Mouse (Mus musculus): Measurements from ENCODE around the gene Vill. TPM values are rescaled to one million over a fixed set of nuclear protein-coding genes. Genes with fewer than 3 reads are reported as not detected.

The Vill gene
- polyA plus RNA-seq, 1 experiment from 2014 or later: 31.6 TPM

GRCm38 (mm10) chr9:119089437-119089836, 36.9 kb downstream of the Vill start:
- H3K9me3 ChIP-seq: no peaks in the 10 kb centered on the region
- no peak for ATAC-seq (ENCODE audit: low FRiP score, low read depth)
- H3K36me3 ChIP-seq: peaks cover 3% of the 10 kb centered on the region; the same call in 1 of the 2 replicates
- no peak overlapping the region for H3K9ac ChIP-seq
- peaks cover 10% of the 10 kb centered on the region for H3K27me3 ChIP-seq
- H3K27ac ChIP-seq: peak overlapping the region; percentile 61; the same call in 1 of the 2 replicates
- H3K4me1 ChIP-seq: peaks cover 54% of the 10 kb centered on the region
- 67% methylated on average over 7 of the region's 7 CpGs for WGBS
- H3K4me3 ChIP-seq: no peak overlapping the region
- H3K4me2 ChIP-seq (replicated peaks): peak overlapping the region; percentile 12; the same call in 1 of the 2 replicates

DNA sequence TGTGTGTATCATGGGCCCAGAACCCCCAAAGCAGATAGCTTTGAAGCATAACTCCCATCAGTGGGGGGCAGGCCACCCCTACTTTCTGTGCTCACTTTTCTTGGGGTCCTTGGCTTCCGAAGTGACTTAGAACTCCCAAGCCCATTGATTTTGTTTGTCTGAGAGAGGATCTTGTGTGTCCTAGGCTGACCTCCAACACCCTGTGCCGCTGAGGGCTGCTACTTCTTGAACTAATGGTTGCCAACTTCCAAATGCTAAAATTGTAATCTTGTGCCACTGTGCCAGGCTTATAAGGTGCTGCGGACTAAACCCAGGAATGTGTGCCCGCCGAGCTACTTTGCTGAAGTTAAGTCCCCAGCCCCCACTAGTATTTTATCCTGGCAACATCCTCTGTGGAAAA, 37.9 kb downstream of the Vill start:
- Histone ChIP-seq H3K36me3 (no peaks in the 10 kb centered on the region), H3K4me3 (no peak overlapping the region), H3K4me2 (replicated peaks) (0 out of 2 replicates have a peak overlapping the region, but pooled peaks have one; percentile 10), H3K27me3 (peaks cover 17% of the 10 kb centered on the region), H3K9me3 (no peaks in the 10 kb centered on the region), H3K9ac (no peak overlapping the region), H3K27ac (no peak overlapping the region), H3K4me1 (peaks cover 60% of the 10 kb centered on the region)
- 88% methylated on average over 5 of the region's 5 CpGs for WGBS
- no peak for ATAC-seq (ENCODE audit: low FRiP score, low read depth)

DNA sequence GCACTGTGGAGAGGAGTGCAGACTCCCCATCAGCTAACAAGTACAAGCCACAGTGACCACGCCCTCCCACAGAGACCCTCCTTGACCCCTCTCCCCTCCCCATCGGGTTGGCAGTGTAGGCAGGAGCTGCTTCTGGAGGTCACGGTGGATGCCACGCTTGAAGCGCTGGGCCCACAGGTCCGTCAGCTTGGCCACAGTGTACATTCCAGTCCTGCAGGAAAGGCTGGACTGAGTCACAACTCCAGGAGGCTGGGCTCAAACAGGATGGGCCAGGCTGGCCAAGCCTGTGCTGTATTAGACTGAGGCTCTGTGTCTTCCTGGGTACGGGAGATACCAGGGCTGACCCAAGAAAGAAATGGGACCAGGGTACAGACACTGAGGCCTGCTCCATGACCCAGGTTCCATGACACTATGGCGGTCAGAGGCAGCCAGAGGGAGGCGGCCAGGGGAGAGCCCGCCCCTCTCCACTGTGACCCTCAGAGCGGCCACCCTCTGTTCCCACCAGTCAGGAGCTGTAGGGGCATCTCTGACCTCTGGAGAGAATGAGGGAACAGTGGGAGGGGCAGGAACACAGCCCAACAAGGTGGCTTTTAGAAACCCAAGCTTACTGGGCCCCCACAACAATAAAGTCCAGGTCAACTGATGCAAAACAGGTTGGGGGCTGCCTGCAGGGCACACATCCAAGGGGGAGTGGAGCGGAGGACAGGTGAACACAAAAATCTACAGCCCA, 39.2 kb downstream of the Vill start:
- peaks cover 21% of the 10 kb centered on the region for H3K27me3 ChIP-seq
- no peak overlapping the region for H3K27ac ChIP-seq
- no peaks in the 10 kb centered on the region for H3K9me3 ChIP-seq
- peak overlapping the region; percentile 67 for H3K4me3 ChIP-seq
- H3K4me1 ChIP-seq: peaks cover 64% of the 10 kb centered on the region
- WGBS: 66% methylated on average over 12 of the region's 12 CpGs
- no peaks in the 10 kb centered on the region for H3K36me3 ChIP-seq
- peak overlapping the region; percentile 92 for H3K4me2 ChIP-seq (replicated peaks)
- H3K9ac ChIP-seq: peak overlapping the region; percentile 76
- no peak for ATAC-seq (ENCODE audit: low FRiP score, low read depth)

DNA sequence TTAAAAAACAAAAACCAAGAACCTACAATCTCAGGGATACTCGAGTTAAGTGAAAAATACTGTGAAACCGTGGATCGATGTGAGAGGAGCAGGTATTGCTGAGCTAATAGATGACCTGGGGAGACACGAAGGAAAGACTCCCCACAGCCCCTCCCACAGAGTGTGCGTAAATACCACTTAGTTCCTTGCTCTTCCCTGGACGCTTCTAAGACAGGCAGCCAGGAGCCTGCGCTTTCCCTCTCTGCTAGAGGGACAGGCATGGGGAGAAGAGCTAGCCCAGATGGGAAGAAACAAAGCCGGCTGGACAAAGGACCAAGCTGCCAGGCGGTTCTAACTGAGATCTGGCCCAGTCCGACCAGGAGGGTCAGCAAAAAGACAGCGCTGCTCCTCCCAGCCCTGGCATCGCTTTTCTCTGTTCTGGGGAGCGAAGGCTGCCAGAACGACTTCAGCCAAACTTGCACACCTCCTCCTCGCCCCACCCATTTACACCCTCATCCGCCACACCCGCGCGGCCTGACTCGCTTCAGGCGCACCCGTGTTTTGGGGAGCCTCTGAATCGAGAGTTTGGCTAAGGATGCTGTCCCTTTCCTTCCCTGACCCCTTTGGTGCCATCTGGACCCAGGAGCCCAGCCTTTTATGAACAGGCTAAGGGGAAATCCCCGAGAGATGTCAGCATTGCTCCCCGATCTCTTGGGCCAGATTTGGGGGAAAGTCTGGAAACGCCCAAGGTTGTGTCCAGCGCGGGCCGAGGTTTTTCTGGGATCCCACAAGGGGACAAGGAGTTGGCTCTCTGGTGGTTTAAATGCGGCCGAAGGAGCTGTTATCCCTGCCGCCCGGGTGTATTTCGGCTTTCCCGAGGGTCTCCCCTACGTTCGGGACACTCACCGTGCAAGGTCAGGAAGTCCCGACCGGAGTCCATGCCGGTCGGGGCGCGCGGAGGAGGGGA, 40.2 kb downstream of the Vill start:
- Histone ChIP-seq H3K36me3 (no peaks in the 10 kb centered on the region), H3K4me1 (peaks cover 63% of the 10 kb centered on the region), H3K27me3 (peaks cover 21% of the 10 kb centered on the region), H3K4me2 (replicated peaks) (peak overlapping the region; percentile 92), H3K27ac (peak overlapping the region; percentile 33; the same call in 1 of the 2 replicates), H3K9ac (peak overlapping the region; percentile 76), H3K4me3 (peak overlapping the region; percentile 67), H3K9me3 (no peaks in the 10 kb centered on the region)
- 3% methylated on average over 45 of the region's 45 CpGs for WGBS
- ATAC-seq (ENCODE audit: low FRiP score, low read depth): no peak

- peaks cover 21% of the 10 kb centered on the region for H3K27me3 ChIP-seq
- WGBS: 10% methylated on average over 45 of the region's 45 CpGs
- no peaks in the 10 kb centered on the region for H3K9me3 ChIP-seq
- peak within 1 kb of the TSS; percentile 92 for H3K4me2 ChIP-seq (replicated peaks)
- no peaks in the 10 kb centered on the region for H3K36me3 ChIP-seq
- peak within 1 kb of the TSS; percentile 76 for H3K9ac ChIP-seq
- H3K4me1 ChIP-seq: peaks cover 55% of the 10 kb centered on the region
- peak; percentile 91 for ATAC-seq (ENCODE audit: low FRiP score, low read depth)
- peak within 1 kb of the TSS; percentile 67 for H3K4me3 ChIP-seq
- peak within 1 kb of the TSS; percentile 33; the same call in 1 of the 2 replicates for H3K27ac ChIP-seq
Measured at GRCm38 (mm10) chr9:119093419-119094295, 41.1 kb downstream of the Vill start, which contains the start of gene Plcd1. Plcd1 (minus strand) TSS chr9:119093502.

DNA sequence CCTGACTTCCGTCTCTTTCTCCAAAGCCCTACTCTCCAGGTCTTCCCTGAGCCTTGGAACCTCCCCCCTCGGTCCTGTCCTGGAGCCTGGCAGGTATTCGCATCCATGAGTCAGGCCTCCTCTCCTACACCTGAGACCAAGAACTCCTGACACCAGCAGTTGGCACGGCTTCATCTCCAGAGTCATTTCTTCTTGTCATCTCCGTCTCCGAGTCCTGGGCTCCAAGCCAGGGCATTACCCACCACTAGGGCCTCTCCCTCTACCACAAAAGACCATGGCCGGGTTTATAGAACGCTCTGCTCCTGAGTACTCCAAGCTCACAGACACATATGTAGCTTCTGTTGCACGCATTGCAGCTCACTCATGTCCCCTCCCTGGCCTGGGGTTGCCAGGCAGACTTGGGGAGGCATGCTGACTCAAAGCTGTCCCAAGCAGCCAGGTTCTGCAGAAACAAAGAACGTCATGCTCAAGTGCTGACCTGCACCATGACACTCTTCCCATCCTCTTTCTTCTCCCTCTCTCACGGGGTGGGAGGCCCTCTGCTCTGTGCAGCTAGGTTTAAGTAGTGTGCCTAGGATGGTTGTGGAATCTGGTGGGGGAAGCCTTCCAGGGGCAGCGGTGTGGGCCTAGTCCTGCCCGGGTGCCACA, 42.0 kb downstream of the Vill start:
- no peak overlapping the region for H3K9ac ChIP-seq
- no peak for ATAC-seq (ENCODE audit: low FRiP score, low read depth)
- H3K9me3 ChIP-seq: no peaks in the 10 kb centered on the region
- H3K36me3 ChIP-seq: no peaks in the 10 kb centered on the region
- H3K27ac ChIP-seq: no peak overlapping the region; the same call in 1 of the 2 replicates
- H3K4me3 ChIP-seq: no peak overlapping the region
- H3K4me2 ChIP-seq (replicated peaks): no peak overlapping the region
- WGBS: 80% methylated on average over 13 of the region's 13 CpGs
- H3K4me1 ChIP-seq: peaks cover 54% of the 10 kb centered on the region
- peaks cover 21% of the 10 kb centered on the region for H3K27me3 ChIP-seq

GRCm38 (mm10) chr9:119100177-119100898, 47.8 kb downstream of the Vill start:
- Histone ChIP-seq H3K4me2 (replicated peaks) (no peak overlapping the region), H3K27ac (no peak overlapping the region), H3K4me1 (peaks cover 29% of the 10 kb centered on the region), H3K36me3 (no peaks in the 10 kb centered on the region), H3K9ac (no peak overlapping the region), H3K9me3 (no peaks in the 10 kb centered on the region), H3K27me3 (peaks cover 16% of the 10 kb centered on the region), H3K4me3 (no peak overlapping the region)
- 15% methylated on average over 15 of the region's 15 CpGs for WGBS
- no peak for ATAC-seq (ENCODE audit: low FRiP score, low read depth)

- WGBS: 3% methylated on average over 44 of the region's 44 CpGs
- no peaks in the 10 kb centered on the region for H3K36me3 ChIP-seq
- peak; percentile 92 for ATAC-seq (ENCODE audit: low FRiP score, low read depth)
Measured at GRCm38 (mm10) chr9:119101992-119102782, 49.6 kb downstream of the Vill start, which contains the start of gene Dlec1. Dlec1 (plus strand) TSS chr9:119102478.

GRCm38 (mm10) chr9:119102783-119103113, 50.2 kb downstream of the Vill start:
- Histone ChIP-seq H3K4me2 (replicated peaks) (peak overlapping the region; percentile 83), H3K27ac (no peak overlapping the region), H3K4me3 (peak overlapping the region; percentile 54), H3K9ac (peak overlapping the region; percentile 71), H3K36me3 (no peaks in the 10 kb centered on the region), H3K27me3 (peaks cover 12% of the 10 kb centered on the region), H3K4me1 (peaks cover 12% of the 10 kb centered on the region), H3K9me3 (no peaks in the 10 kb centered on the region)
- 4% methylated on average over 19 of the region's 19 CpGs for WGBS
- ATAC-seq (ENCODE audit: low FRiP score, low read depth): no peak

More at GRCm38 (mm10) chr9:119101992-119102782, 49.6 kb downstream of the Vill start, which contains the start of gene Dlec1:
- H3K4me3 ChIP-seq: peak within 1 kb of the TSS; percentile 54
- H3K27me3 ChIP-seq: peaks cover 12% of the 10 kb centered on the region
- H3K9me3 ChIP-seq: no peaks in the 10 kb centered on the region
- peak within 1 kb of the TSS; percentile 83 for H3K4me2 ChIP-seq (replicated peaks)
- no peak within 1 kb of the TSS for H3K27ac ChIP-seq
- peaks cover 12% of the 10 kb centered on the region for H3K4me1 ChIP-seq
- H3K9ac ChIP-seq: peak within 1 kb of the TSS; percentile 71

DNA sequence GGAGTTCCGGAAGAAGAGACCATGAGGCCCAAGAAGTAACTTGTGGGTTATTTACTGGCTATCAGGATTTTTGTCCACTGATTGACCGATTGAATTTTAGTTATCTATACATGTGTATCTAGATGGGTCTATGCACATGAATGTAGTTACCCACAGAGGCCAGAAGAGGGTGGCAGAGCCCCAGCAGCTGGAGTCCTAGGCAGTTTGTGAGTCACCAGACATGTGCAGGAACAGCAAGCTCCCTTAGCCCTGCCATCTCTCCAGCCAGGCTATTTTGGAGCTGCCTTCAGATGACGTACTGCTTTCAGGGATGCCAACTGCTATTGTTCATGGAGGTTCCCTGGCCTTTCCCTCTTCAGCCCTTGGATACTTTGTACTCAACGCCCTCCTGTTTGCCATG, 55.0 kb downstream of the Vill start:
- H3K27me3 ChIP-seq: peaks cover 12% of the 10 kb centered on the region
- H3K4me3 ChIP-seq: no peak overlapping the region
- 92% methylated on average over 4 of the region's 4 CpGs for WGBS
- no peaks in the 10 kb centered on the region for H3K9me3 ChIP-seq
- no peaks in the 10 kb centered on the region for H3K36me3 ChIP-seq
- H3K9ac ChIP-seq: no peak overlapping the region
- H3K4me1 ChIP-seq: peaks cover 27% of the 10 kb centered on the region
- H3K4me2 ChIP-seq (replicated peaks): no peak overlapping the region
- no peak overlapping the region for H3K27ac ChIP-seq
- no peak for ATAC-seq (ENCODE audit: low FRiP score, low read depth)

Measured in limb, embryonic 13.5 days (tissue).